Mouse (Mus musculus) limb, embryonic 12.5 days (tissue): ENCODE measurements around the gene Fscn3. TPM values are rescaled to one million over a fixed set of nuclear protein-coding genes. Genes with fewer than 3 reads are reported as not detected.

Experiments used
- ATAC-seq: fragments of 200-750 bp; cut with Nextera tagmentation; 2 replicates; pipeline ENCODE4 v1.8.0; 2017; ENCODE audit warnings: low read depth, moderate TSS enrichment; ENCODE audit not compliant: insufficient number of reproducible peaks, insufficient read depth, low FRiP score, low TSS enrichment
- H3K27ac ChIP-seq: fragments of 300-500 bp; sonication (generic); 2 replicates; pipeline ENCODE4 v1.5.1; 2016; ENCODE audit warnings: mild to moderate bottlenecking, moderate library complexity
- H3K27me3 ChIP-seq: fragments of 300-500 bp; sonication (generic); 2 replicates; pipeline ENCODE4 v1.6.1; 2016; ENCODE audit warnings: mild to moderate bottlenecking, moderate library complexity
- H3K36me3 ChIP-seq: fragments of 300-500 bp; sonication (generic); 2 replicates; pipeline ENCODE4 v1.6.1; 2016; ENCODE audit warnings: mild to moderate bottlenecking, moderate library complexity
- H3K4me1 ChIP-seq: fragments of 300-500 bp; sonication (generic); replicated peaks from 2 replicates; pipeline ENCODE4 v1.6.1; 2016
- H3K4me2 ChIP-seq: fragments of 300-500 bp; sonication (generic); 2 replicates; pipeline ENCODE4 v1.6.1; 2016; ENCODE audit warnings: mild to moderate bottlenecking, moderate library complexity
- H3K4me3 ChIP-seq: fragments of 300-500 bp; sonication (generic); replicated peaks from 2 replicates; pipeline ENCODE4 v1.5.1; 2016; ENCODE audit warnings: mild to moderate bottlenecking
- H3K9ac ChIP-seq: fragments of 300-500 bp; sonication (generic); replicated peaks from 2 replicates; pipeline ENCODE4 v1.6.1; 2016; ENCODE audit warnings: mild to moderate bottlenecking, moderate library complexity
- H3K9me3 ChIP-seq: fragments of 300-500 bp; sonication (generic); 2 replicates; pipeline ENCODE4 v1.6.1; 2016; ENCODE audit warnings: mild to moderate bottlenecking, moderate library complexity
- WGBS: fragments of 180-500 bp; shearing (Covaris S2); methylation state at CpG from one replicate; pipeline ENCODE4 v1.1.7; 2016; 5-methylcytosine and 5-hydroxymethylcytosine counted together
- polyA plus RNA-seq: library from polyadenylated mRNA; unstranded; fragments of >200 nt; fragmentation: Nextera tagmentation; extraction: Ambion mirVana; gene quantifications from 2 replicates; pipeline ENCODE4 v1.2.1, GENCODE M21; 2016

The Fscn3 gene
- polyA plus RNA-seq, 1 experiment from 2014 or later = not detected

- Histone ChIP-seq H3K9me3 (no peaks in the 10 kb centered on the region), H3K27ac (no peak overlapping the region), H3K4me2 (no peak overlapping the region), H3K27me3 (no peaks in the 10 kb centered on the region), H3K9ac (no peak overlapping the region), H3K4me3 (no peak overlapping the region), H3K4me1 (no peaks in the 10 kb centered on the region), H3K36me3 (no peaks in the 10 kb centered on the region)
- WGBS = 68% methylated on average over 4 of the region's 4 CpGs
- ATAC-seq = no peak
Observed at GRCm38 (mm10) chr6:28470017-28470602, 42.5 kb downstream of the Fscn3 start.

DNA sequence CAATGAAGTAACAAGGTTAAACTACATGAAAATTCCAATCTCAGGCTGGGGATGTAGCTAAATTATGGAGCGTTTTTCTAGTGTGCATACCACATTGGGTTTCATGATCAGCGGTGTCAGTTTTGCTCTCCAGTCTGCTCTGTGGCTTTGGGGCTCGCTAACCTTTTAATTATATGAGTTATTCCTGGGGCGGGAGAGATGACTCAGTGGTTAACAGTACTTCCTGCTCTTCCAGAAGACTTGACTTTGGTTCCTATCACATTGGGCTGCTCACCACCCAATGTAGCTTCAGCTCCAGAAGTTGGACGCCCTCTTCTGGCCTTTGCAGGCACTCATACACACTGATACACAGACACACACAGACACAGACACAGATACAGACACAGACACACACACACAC lies 43.0 kb downstream of the Fscn3 start:
- H3K4me2 ChIP-seq = no peak overlapping the region
- no peak for ATAC-seq
- H3K4me3 ChIP-seq = no peak overlapping the region
- no peaks in the 10 kb centered on the region for H3K27me3 ChIP-seq
- H3K9ac ChIP-seq = no peak overlapping the region
- no peaks in the 10 kb centered on the region for H3K4me1 ChIP-seq
- 74% methylated on average over 5 of the region's 5 CpGs for WGBS
- H3K27ac ChIP-seq = no peak overlapping the region
- H3K9me3 ChIP-seq = no peaks in the 10 kb centered on the region
- no peaks in the 10 kb centered on the region for H3K36me3 ChIP-seq

GRCm38 (mm10) chr6:28471284-28472035 lies 43.9 kb downstream of the Fscn3 start:
- Histone ChIP-seq H3K9ac (no peak overlapping the region), H3K4me2 (no peak overlapping the region), H3K9me3 (no peaks in the 10 kb centered on the region), H3K4me1 (no peaks in the 10 kb centered on the region), H3K27ac (no peak overlapping the region), H3K27me3 (no peaks in the 10 kb centered on the region), H3K4me3 (no peak overlapping the region), H3K36me3 (no peaks in the 10 kb centered on the region)
- ATAC-seq = no peak
- 87% methylated on average over 9 of the region's 9 CpGs for WGBS

- WGBS = 79% methylated on average over 4 of the region's 4 CpGs
- Histone ChIP-seq H3K9ac (no peak overlapping the region), H3K4me2 (no peak overlapping the region), H3K27ac (no peak overlapping the region), H3K4me1 (peaks cover 3% of the 10 kb centered on the region; the same call in 1 of the 2 replicates), H3K9me3 (no peaks in the 10 kb centered on the region), H3K27me3 (no peaks in the 10 kb centered on the region; the same call in 1 of the 2 replicates), H3K4me3 (no peak overlapping the region), H3K36me3 (no peaks in the 10 kb centered on the region)
- ATAC-seq = no peak
Observed at GRCm38 (mm10) chr6:28474211-28474610, 46.6 kb downstream of the Fscn3 start.

DNA sequence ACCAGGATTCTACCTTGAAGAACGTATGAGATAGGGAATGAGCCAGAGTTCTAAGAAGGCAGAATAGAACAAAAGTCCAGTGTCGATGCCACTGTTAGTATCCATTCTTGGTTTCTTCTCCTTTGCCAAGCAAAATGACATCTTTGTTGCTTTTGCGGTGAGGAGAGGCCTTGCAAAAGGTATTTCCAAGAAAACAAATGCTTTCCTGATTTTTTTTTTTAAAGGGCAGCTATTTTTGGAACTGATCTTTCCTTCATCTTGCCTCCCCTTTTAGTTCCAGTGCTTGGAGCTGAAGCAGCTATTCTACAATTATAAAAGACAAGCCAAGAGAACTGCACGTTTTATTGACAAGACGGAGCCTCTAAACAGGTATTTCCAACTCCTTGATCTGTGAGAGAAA lies 47.2 kb downstream of the Fscn3 start, which contains the start of gene Snd1:
Snd1 (plus strand) TSS at position 301 of the 400 bp plus-strand sequence.
- no peaks in the 10 kb centered on the region for H3K9me3 ChIP-seq
- no peak within 1 kb of the TSS for H3K9ac ChIP-seq
- H3K4me1 ChIP-seq = peaks cover 4% of the 10 kb centered on the region; the same call in 1 of the 2 replicates
- H3K36me3 ChIP-seq = no peaks in the 10 kb centered on the region
- no peak within 1 kb of the TSS for H3K4me3 ChIP-seq
- H3K27me3 ChIP-seq = no peaks in the 10 kb centered on the region; the same call in 1 of the 2 replicates
- H3K4me2 ChIP-seq = no peak within 1 kb of the TSS
- 82% methylated on average over 5 of the region's 5 CpGs for WGBS
- no peak for ATAC-seq
- H3K27ac ChIP-seq = no peak within 1 kb of the TSS

GRCm38 (mm10) chr6:28479865-28480751 lies 52.5 kb downstream of the Fscn3 start:
- Histone ChIP-seq H3K4me2 (peak overlapping the region; percentile 77), H3K4me1 (peaks cover 29% of the 10 kb centered on the region), H3K27me3 (no peaks in the 10 kb centered on the region; the same call in 1 of the 2 replicates), H3K27ac (peak overlapping the region; percentile 84), H3K9me3 (no peaks in the 10 kb centered on the region), H3K36me3 (peaks cover 9% of the 10 kb centered on the region), H3K4me3 (peak overlapping the region; percentile 84), H3K9ac (peak overlapping the region; percentile 85)
- peak; percentile 98 for ATAC-seq
- WGBS = under 1% methylated on average over 68 of the region's 68 CpGs

DNA sequence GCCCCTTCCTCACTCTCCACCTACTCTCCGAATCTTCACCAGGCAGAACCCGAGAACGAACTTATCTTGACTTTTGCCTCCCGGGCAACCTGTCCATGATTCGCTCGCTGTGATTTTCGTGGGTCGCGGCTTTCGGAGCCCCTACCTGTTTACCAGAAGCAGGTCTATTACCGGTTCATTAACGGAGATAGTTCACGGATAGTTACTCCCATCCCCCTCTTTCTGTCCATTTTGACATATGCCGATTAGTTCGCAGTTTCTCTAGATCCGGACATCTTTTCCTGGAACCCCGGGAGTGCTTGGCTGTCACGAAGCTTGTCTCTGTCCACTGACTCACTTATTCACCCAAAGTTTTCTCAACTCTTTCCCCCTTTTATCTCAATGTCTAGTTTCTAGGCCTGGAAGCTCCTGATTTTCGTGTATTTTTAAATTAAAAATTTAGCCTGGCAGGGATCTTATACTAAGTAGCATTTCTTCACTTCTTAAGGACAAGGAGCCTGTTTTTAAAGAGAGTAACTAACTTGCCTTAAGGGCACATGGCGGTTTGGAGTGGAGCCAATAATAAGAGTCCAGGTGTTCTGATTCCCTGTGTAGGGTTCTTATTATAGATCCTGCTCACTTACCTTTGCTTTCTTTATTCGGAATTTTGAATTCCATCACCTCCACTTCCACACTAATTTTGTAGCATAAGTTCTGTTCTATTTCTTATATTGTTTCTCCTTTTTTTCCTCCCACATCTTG lies 53.3 kb downstream of the Fscn3 start:
- H3K4me1 ChIP-seq = peaks cover 34% of the 10 kb centered on the region
- peaks cover 11% of the 10 kb centered on the region for H3K36me3 ChIP-seq
- H3K9ac ChIP-seq = peak overlapping the region; percentile 85
- H3K4me3 ChIP-seq = peak overlapping the region; percentile 84
- WGBS = 5% methylated on average over 21 of the region's 21 CpGs
- ATAC-seq = no peak
- peak overlapping the region; percentile 84 for H3K27ac ChIP-seq
- H3K9me3 ChIP-seq = no peaks in the 10 kb centered on the region
- H3K27me3 ChIP-seq = no peaks in the 10 kb centered on the region; the same call in 1 of the 2 replicates
- peak overlapping the region; percentile 77 for H3K4me2 ChIP-seq

DNA sequence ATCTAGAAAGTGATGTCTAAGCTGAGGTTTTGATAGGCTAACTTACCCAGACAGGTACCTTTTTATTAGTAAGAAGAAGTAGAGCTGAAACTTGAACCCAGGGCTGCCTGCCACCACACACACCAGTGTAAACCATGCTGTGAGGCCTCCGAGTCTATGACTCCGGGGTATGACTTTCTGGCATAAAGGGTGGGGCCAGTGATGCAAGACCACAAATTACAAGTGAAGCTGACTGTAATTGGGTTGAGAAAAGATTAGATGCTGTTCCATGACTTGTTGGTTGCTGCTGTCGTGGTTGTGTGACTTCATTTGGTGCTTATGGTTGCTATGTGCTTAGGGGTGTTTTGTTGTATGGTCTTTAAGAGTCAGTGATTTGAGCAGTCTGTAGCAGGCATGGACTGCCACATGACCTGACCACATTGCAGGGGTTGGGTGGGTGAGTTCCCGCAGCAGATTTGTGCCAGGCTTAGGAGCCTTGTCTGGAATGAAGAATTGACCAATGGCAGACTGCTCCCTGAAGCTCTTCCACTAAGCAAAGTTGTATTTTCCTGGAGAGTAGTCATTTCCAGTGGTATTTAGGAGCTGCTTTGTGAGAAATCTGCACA lies 55.2 kb downstream of the Fscn3 start:
- Histone ChIP-seq H3K27me3 (no peaks in the 10 kb centered on the region), H3K4me3 (no peak overlapping the region), H3K9ac (no peak overlapping the region), H3K9me3 (no peaks in the 10 kb centered on the region), H3K36me3 (peaks cover 14% of the 10 kb centered on the region), H3K4me1 (peaks cover 36% of the 10 kb centered on the region), H3K4me2 (peak overlapping the region; percentile 2; the same call in 1 of the 2 replicates), H3K27ac (no peak overlapping the region)
- no peak for ATAC-seq
- 84% methylated on average over 4 of the region's 4 CpGs for WGBS

DNA sequence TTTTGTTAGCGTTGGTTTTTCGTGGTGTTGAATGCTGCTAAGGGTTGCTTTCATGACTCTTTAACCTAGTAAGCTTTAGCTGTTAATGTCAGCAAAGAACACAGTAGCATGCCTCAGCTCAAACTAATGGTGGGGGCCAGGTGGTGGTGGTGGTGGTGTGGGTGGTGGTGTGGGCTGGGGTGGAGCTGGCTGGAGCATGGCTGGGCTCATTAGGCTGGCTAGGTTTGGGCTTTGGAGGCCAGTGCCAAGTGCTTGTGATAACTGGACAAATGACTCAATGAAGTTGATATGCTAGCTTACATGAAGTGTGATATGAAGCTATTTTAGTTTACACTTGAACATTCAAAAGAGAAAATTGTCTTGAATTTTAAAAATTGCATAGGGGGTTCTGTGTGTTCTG lies 58.4 kb downstream of the Fscn3 start:
- peaks cover 37% of the 10 kb centered on the region for H3K36me3 ChIP-seq
- ATAC-seq = no peak
- H3K27ac ChIP-seq = no peak overlapping the region
- peaks cover 37% of the 10 kb centered on the region for H3K4me1 ChIP-seq
- no peak overlapping the region for H3K4me3 ChIP-seq
- no peaks in the 10 kb centered on the region for H3K27me3 ChIP-seq
- no peak overlapping the region for H3K4me2 ChIP-seq
- H3K9me3 ChIP-seq = no peaks in the 10 kb centered on the region
- 82% methylated on average over 2 of the region's 2 CpGs for WGBS
- H3K9ac ChIP-seq = no peak overlapping the region

GRCm38 (mm10) chr6:28486471-28486870 lies 58.9 kb downstream of the Fscn3 start:
- no peak overlapping the region for H3K9ac ChIP-seq
- H3K27ac ChIP-seq = no peak overlapping the region
- WGBS = 83% methylated on average over 2 of the region's 2 CpGs
- H3K36me3 ChIP-seq = peaks cover 39% of the 10 kb centered on the region
- no peak overlapping the region for H3K4me3 ChIP-seq
- no peaks in the 10 kb centered on the region for H3K27me3 ChIP-seq
- H3K9me3 ChIP-seq = no peaks in the 10 kb centered on the region
- no peak overlapping the region for H3K4me2 ChIP-seq
- H3K4me1 ChIP-seq = peaks cover 36% of the 10 kb centered on the region
- ATAC-seq = no peak
